Mouse (Mus musculus): ENCODE results near the gene Cars.
A peak's percentile ranks its signal among the peaks of the same experiment; 100 is the strongest.
"Not testable (repeated sequence)": the region's sequence is repeated elsewhere in the genome, so short reads cannot be mapped to it uniquely, and the experiment has no call there.

Cars gene

GRCm38 (mm10) chr7:143587586-143587985, 12.3 kb downstream of the Cars start:
- no peak for DNase-seq (ENCODE audit: low read depth, low spot score)

DNA sequence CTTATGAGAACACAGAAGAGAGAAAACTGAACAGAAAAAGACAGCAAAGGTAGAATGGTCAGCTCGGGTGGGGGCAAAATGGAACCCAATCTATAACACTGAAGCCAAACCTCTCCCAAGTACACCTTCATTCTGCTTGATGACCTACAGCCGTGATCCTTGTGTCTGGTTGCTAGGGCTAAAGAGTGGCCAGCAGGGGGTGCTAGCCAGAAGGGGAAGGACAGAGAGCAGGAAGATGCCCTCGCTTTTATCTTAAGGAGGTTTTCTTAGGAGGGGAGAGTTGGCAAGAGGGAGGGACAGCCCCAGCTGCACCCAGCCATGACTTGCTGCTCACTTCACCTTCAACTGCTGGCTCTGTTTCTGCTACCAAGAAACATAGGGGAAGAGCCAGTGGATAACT, 15.9 kb downstream of the Cars start:
- no peak for DNase-seq (ENCODE audit: low read depth, low spot score)

DNA sequence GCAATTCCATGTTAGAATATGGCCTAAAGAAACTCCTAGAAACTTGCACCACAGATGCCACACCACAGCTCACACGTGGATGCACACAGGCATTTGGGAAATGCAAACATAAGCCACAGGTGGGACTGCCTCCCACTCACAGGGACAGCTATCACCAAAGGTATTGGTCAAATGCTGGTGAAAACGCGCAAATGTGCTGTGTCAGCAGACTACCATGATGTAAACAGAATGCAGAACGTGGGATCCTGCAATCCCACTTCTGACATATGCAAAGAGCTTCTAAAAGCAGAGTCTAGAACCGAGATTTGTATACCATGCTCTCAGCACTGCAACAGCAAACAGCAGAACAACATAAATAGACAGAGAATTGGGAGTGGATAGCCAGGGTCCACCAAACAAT, 16.9 kb downstream of the Cars start:
- DNase-seq (ENCODE audit: low read depth, low spot score): no peak

GRCm38 (mm10) chr7:143575751-143576150, 24.1 kb downstream of the Cars start:
- DNase-seq (ENCODE audit: low read depth, low spot score): no peak

- no peak for DNase-seq (ENCODE audit: low read depth, low spot score)
Observed at GRCm38 (mm10) chr7:143565648-143566039, 34.2 kb downstream of the Cars start.

GRCm38 (mm10) chr7:143565015-143565647, 34.8 kb downstream of the Cars start:
- DNase-seq (ENCODE audit: low read depth, low spot score): no peak

GRCm38 (mm10) chr7:143563787-143564186, 36.1 kb downstream of the Cars start:
- no peak for DNase-seq (ENCODE audit: low read depth, low spot score)

- no peak for DNase-seq (ENCODE audit: low read depth, low spot score)
Observed at GRCm38 (mm10) chr7:143557616-143558015, 42.3 kb downstream of the Cars start.

DNA sequence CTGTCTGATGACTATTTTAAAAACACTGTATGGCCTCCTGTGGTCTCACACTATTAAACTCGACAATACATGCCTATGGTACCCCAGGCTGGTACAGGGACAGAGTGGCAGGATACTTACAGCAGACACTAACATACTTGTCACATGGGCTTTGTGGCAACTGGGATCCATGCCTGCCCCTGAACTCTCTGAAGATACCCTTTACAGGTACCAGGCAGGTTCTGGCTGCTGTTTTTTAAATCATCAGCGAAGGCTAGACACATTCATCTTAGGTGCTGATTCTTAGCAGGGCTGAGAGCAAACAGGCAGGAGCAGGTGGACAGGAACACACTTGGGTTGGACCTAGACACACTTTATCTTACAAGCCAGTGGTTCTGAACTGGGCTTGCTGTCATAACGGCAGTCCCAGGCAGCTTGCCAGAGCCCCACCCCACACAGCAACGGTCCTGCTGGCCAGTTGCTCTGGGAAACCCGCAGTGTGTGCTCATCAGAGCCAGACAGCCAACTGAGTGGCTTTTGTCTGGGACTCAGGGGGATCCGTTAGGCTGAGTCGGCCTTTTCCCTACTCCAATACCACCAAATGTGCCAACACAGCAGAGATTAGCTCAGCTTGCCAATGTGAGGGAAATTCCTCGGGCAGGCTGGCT, 42.8 kb downstream of the Cars start:
- DNase-seq (ENCODE audit: low read depth, low spot score): no peak

GRCm38 (mm10) chr7:143549588-143550220, 50.2 kb downstream of the Cars start:
- DNase-seq (ENCODE audit: low read depth, low spot score): no peak

GRCm38 (mm10) chr7:143548976-143549457, 50.9 kb downstream of the Cars start, which contains the start of gene Nap1l4:
Gene Nap1l4, minus strand, starts transcription at chr7:143549106.
- peak; percentile 96 for DNase-seq (ENCODE audit: low read depth, low spot score)

GRCm38 (mm10) chr7:143548231-143548961, 51.5 kb downstream of the Cars start:
- no peak for DNase-seq (ENCODE audit: low read depth, low spot score)

DNA sequence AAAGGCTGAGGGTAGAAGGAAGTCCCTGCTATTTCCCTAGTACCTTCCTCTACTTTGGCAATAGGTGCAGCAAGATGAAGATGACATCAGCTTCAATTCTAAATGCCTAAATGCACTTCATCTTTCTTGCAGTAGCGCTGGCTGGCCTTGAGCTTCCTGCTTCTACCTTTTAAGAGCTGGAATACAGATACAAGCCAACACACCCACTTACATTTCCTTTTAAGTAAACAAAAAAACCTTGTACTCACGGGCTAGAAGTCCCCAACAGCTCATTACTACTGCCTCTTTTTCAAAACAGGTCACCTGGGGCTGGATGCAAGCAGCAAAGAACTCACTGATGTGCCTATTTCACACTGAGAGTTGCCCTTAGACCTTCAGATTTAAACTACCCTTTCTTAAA, 53.3 kb downstream of the Cars start:
- no peak for DNase-seq (ENCODE audit: low read depth, low spot score)

DNA sequence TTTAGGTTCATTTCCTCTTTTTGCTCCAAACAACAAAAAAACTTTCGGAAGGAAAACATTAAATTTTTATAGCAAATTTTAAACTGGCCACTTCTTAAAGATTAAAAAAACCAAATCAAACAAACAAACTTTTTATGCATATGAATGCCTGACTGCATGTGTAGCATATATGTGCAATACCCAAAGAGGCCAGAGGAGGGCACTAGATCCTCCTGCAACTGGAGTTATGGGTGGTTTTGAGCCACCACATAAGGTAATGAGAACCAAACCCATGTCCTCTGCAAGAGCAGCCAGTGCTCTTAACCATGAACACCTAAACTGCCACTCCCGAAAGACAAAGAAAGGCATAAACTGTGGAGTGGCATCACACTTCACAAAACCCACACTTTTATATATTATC, 55.5 kb downstream of the Cars start:
- DNase-seq (ENCODE audit: low read depth, low spot score): no peak

- DNase-seq (ENCODE audit: low read depth, low spot score): no peak
Observed at GRCm38 (mm10) chr7:143538671-143539070, 61.2 kb downstream of the Cars start.

GRCm38 (mm10) chr7:143538229-143538628, 61.7 kb downstream of the Cars start:
- DNase-seq (ENCODE audit: low read depth, low spot score): not testable (repeated sequence)

DNA sequence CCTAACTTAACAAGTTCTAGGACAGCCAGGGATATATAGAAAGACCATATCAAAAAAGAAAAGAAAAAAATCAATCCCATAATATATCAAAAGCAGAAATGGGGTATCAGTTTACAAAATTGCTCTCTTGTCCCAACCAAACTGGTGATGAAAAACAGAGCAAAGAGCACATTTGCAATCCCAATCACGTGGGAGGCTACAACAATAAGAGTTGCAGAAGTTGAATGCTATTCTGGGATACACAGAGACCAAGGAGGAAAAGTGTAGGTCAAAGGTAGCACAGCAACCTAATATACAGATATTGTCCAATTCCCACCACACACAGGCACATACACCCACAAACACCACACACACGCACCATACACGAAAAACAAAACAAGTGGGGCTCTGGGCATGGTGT, 63.6 kb downstream of the Cars start:
- no peak for DNase-seq (ENCODE audit: low read depth, low spot score)

DNA sequence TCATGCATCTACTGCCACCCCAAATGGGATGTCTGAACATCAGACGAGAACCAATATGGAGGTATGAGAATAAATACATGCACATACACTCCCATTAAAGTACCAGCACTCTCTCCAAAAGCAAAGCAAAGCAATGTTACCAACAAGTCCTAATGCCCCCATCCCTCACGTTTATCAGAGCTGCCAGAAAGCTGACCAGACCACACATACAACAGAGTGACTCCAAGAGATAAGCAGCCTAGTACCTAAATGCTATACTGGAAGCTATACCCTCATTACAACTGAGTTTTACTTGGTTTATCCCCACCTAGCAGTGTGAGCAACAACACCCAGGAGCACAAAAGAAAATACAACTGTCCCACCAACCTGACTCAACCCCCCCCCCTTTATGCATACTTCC, 66.6 kb downstream of the Cars start:
- no peak for DNase-seq (ENCODE audit: low read depth, low spot score)

- no peak for DNase-seq (ENCODE audit: low read depth, low spot score)
Observed at GRCm38 (mm10) chr7:143532410-143532809, 67.5 kb downstream of the Cars start.

- no peak for DNase-seq (ENCODE audit: low read depth, low spot score)
Observed at GRCm38 (mm10) chr7:143519333-143519732, 80.6 kb downstream of the Cars start.

DNA sequence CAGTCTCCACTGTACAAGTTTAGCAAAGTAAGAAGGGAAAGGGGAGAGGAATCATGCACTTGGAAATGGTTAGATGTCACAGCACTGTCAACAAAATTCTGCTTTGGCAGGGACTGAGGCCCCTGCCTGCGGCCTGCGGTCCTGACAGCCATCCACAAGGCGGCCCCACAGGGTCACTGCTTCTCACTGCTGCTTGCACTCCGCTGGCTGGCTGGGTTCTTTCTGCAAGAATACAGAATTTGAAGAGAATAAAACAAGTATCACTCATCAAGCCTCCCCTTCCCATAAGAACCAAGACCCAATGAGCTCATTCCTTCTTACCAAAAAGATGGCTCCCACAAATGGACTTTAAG, 85.5 kb downstream of the Cars start:
- DNase-seq (ENCODE audit: low read depth, low spot score): no peak

DNA sequence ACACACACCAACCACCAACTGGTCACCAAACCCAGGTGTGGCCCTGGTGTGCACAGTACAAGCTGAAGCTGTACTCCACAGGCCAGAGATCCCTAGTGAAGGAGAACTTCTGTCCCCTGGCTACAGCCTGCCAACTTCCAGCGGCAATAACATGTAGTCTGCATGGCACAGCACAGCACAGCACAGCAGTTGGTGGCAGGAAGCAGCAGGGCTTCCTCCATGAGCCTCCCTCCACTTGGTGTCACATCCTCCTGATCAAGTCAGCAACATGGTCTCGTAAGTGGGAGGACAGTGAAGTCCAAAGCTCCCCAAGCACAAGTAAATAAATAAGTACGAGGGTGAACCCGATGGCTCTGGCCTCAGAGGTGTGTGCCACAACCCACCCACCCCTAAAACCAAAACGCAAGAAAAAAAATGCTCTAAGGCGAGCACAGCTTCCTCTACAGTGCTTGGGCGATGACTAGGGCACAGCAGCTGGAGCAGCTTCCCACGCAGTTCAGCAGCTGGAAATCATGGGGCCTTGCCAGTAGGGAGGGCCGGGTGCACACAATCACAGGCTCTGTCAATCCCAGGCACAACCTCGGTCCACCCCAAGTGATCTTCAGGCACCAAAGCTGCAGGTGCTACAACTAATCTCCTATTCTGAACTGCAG, 86.0 kb downstream of the Cars start:
- DNase-seq (ENCODE audit: low read depth, low spot score): no peak

Data from retina, adult 2 months (tissue).